Comparison of ENCODE assay signal across 15 mouse cellular contexts in the genomic region with DNA sequence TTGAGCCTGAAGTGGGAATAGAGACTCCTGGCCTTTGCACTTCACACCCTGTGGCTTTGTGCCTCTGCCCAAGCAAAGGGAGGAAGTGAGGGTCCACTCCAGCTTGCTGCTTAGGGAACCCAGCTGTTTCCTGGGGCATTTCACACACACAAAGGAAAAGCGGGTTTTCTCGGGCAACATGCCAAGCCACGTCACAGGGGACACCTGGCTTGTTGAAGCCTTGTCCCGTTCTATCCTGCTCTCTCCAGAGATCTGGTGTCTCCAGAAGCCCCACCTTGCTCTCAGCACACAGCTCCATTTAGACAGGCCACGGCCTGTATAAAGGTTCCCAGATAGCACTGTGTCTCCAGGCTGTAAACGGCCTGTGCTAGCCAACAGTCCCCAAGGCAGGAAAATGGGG. TPM values are rescaled to one million over a fixed set of nuclear protein-coding genes. Genes with fewer than 3 reads are reported as not detected.
A peak's percentile ranks its signal among the peaks of the same experiment; 100 is the strongest.
DNase-seq lines count a peak whose midpoint lies in the region; ATAC-seq lines count a peak whose summit lies in the region.
"Had no signal": no experiment of that assay in that cellular context is flagged by ENCODE, and none has a peak within 500 bp of the region (broad histone marks: within the 10 kb centered on the region; RNA-seq: fewer than 3 reads in every experiment).

No protein-coding gene starts in this region.

- 86% methylated on average over 6 of the region's 6 CpGs for WGBS in hindbrain, embryonic 10.5 days
- WGBS in hindbrain, embryonic 16.5 days = 65% methylated on average over 6 of the region's 6 CpGs
- WGBS in intestine, embryonic 16.5 days = 55% methylated on average over 6 of the region's 6 CpGs
- WGBS in stomach, embryonic 16.5 days = 49% methylated on average over 6 of the region's 6 CpGs

- H3K4me3 ChIP-seq in hindbrain, embryonic 10.5 days = no peak overlapping the region
- H3K4me3 ChIP-seq in hindbrain, embryonic 16.5 days (ENCODE audit: low read length) = no peak overlapping the region
- H3K4me3 ChIP-seq in intestine, embryonic 16.5 days (ENCODE audit: low read length) = no peak overlapping the region
- H3K4me3 ChIP-seq in stomach, embryonic 16.5 days (replicated peaks; ENCODE audit: low read length) = no peak overlapping the region
- H3K4me3 ChIP-seq: forebrain, embryonic 12.5 days; left cerebral cortex, adult 2 months; liver, embryonic 13.5 days; myocyte had no signal

- H3K36me3 ChIP-seq in hindbrain, embryonic 10.5 days = no peaks in the 10 kb centered on the region
- H3K36me3 ChIP-seq in hindbrain, embryonic 16.5 days (ENCODE audit: control insufficient read depth, insufficient read depth, low read length) = no peaks in the 10 kb centered on the region
- H3K36me3 ChIP-seq in intestine, embryonic 16.5 days (ENCODE audit: control insufficient read depth, insufficient read depth, low read length) = no peaks in the 10 kb centered on the region
- no peaks in the 10 kb centered on the region for H3K36me3 ChIP-seq in stomach, embryonic 16.5 days (ENCODE audit: control insufficient read depth, insufficient read depth, low read length)
- H3K36me3 ChIP-seq: forebrain, embryonic 12.5 days; liver, embryonic 13.5 days had no signal

- H3K27me3 ChIP-seq in hindbrain, embryonic 10.5 days (ENCODE audit: insufficient read depth, poor library complexity, severe bottlenecking) = peaks cover 12% of the 10 kb centered on the region; the same call in 1 of the 2 replicates
- no peaks in the 10 kb centered on the region for H3K27me3 ChIP-seq in hindbrain, embryonic 16.5 days (replicated peaks; ENCODE audit: control insufficient read depth, insufficient read depth, low read length)
- H3K27me3 ChIP-seq in intestine, embryonic 16.5 days (replicated peaks; ENCODE audit: control insufficient read depth, insufficient read depth, low read length) = no peaks in the 10 kb centered on the region
- H3K27me3 ChIP-seq in stomach, embryonic 16.5 days (ENCODE audit: control insufficient read depth, insufficient read depth, low read length) = no peaks in the 10 kb centered on the region
- H3K27me3 ChIP-seq: liver, embryonic 13.5 days had no signal

- H3K4me1 ChIP-seq in hindbrain, embryonic 10.5 days (replicated peaks) = peaks cover 29% of the 10 kb centered on the region
- peaks cover 11% of the 10 kb centered on the region for H3K4me1 ChIP-seq in hindbrain, embryonic 16.5 days (ENCODE audit: control insufficient read depth, insufficient read depth, low read depth, low read length)
- peaks cover 28% of the 10 kb centered on the region for H3K4me1 ChIP-seq in intestine, embryonic 16.5 days (ENCODE audit: control insufficient read depth, insufficient read depth, low read length)
- peaks cover 14% of the 10 kb centered on the region for H3K4me1 ChIP-seq in stomach, embryonic 16.5 days (ENCODE audit: control insufficient read depth, insufficient read depth, low read length)

- ATAC-seq in hindbrain, embryonic 16.5 days = no peak
- ATAC-seq in intestine, embryonic 16.5 days = peak; percentile 17; the same call in 1 of the 2 replicates
- peak; percentile 44; the same call in 1 of the 2 replicates for ATAC-seq in stomach, embryonic 16.5 days (ENCODE audit: insufficient read depth, low FRiP score)

- no peak overlapping the region for H3K4me2 ChIP-seq in hindbrain, embryonic 16.5 days (ENCODE audit: low read length)
- H3K4me2 ChIP-seq in intestine, embryonic 16.5 days (ENCODE audit: low read depth, low read length) = no peak overlapping the region
- no peak overlapping the region for H3K4me2 ChIP-seq in stomach, embryonic 16.5 days (ENCODE audit: low read depth, low read length)
- H3K4me2 ChIP-seq: forebrain, embryonic 12.5 days; liver, embryonic 13.5 days had no signal

- no peak overlapping the region for H3K9ac ChIP-seq in hindbrain, embryonic 16.5 days (ENCODE audit: low read depth, low read length)
- H3K9ac ChIP-seq in intestine, embryonic 16.5 days (ENCODE audit: low read depth, low read length) = no peak overlapping the region
- H3K9ac ChIP-seq in stomach, embryonic 16.5 days (ENCODE audit: low read length) = no peak overlapping the region
- H3K9ac ChIP-seq: forebrain, embryonic 12.5 days; liver, embryonic 13.5 days had no signal

- no peak for DNase-seq in hindbrain, embryonic 10.5 days (ENCODE audit: low spot score)
- peak; percentile 19 for DNase-seq in thymus, postnatal 0 days (ENCODE audit: low spot score)
- no peak for DNase-seq in thymus, postnatal 4 days
- no peak for DNase-seq in retina, postnatal 1 day
- DNase-seq: adrenal gland, postnatal 10 days; embryo, embryonic 11 days; kidney, adult 18-20 months; liver, embryonic 13.5 days; thymus, adult 2 months had no signal

- no peaks in the 10 kb centered on the region for H3K9me3 ChIP-seq in hindbrain, embryonic 10.5 days
- no peaks in the 10 kb centered on the region for H3K9me3 ChIP-seq in hindbrain, embryonic 16.5 days (ENCODE audit: control insufficient read depth, low read length)
- no peaks in the 10 kb centered on the region for H3K9me3 ChIP-seq in intestine, embryonic 16.5 days (ENCODE audit: control insufficient read depth, low read length)
- H3K9me3 ChIP-seq in stomach, embryonic 16.5 days (replicated peaks; ENCODE audit: control insufficient read depth, low read length) = no peaks in the 10 kb centered on the region
- H3K9me3 ChIP-seq: forebrain, embryonic 12.5 days; liver, embryonic 13.5 days had no signal

- H3K27ac ChIP-seq in hindbrain, embryonic 10.5 days = 0 out of 2 replicates have a peak overlapping the region, but pooled peaks have one; percentile 40
- H3K27ac ChIP-seq in hindbrain, embryonic 16.5 days (ENCODE audit: low read depth, low read length) = no peak overlapping the region
- H3K27ac ChIP-seq in intestine, embryonic 16.5 days (ENCODE audit: low read length) = no peak overlapping the region; the same call in 1 of the 2 replicates
- peak overlapping the region; percentile 22; the same call in 1 of the 2 replicates for H3K27ac ChIP-seq in stomach, embryonic 16.5 days (ENCODE audit: low read length)
- H3K27ac ChIP-seq: forebrain, embryonic 12.5 days; left cerebral cortex, adult 2 months; liver, embryonic 13.5 days had no signal

RNA-seq across cellular contexts. Expression of a gene that starts 4.8 kb away (rescaled TPM):
- polyA plus RNA-seq in hindbrain, embryonic 10.5 days (2016; fragmentation: Nextera tagmentation; extraction: Ambion mirVana) = 3.1 and 4.3 TPM in 2 replicates
- polyA plus RNA-seq in hindbrain, embryonic 16.5 days (2015; fragmentation: Nextera tagmentation; extraction: Ambion mirVana) = 40.5 and 46.7 TPM in 2 replicates
- 8.1 TPM in 2 replicates for polyA plus RNA-seq in thymus, postnatal 0 days (2015; fragmentation: Nextera tagmentation; extraction: Ambion mirVana)
- polyA plus RNA-seq in intestine, embryonic 16.5 days (2015; fragmentation: Nextera tagmentation; extraction: Ambion mirVana) = 23.6 and 32.1 TPM in 2 replicates
- 11.7 and 12.0 TPM in 2 replicates for polyA plus RNA-seq in stomach, embryonic 16.5 days (2015; fragmentation: Nextera tagmentation; extraction: Ambion mirVana)

RNA-seq across cellular contexts. Expression of a gene that starts 19.1 kb away (rescaled TPM):
- polyA plus RNA-seq in hindbrain, embryonic 10.5 days (2016; fragmentation: Nextera tagmentation; extraction: Ambion mirVana) = 19.3 and 25.9 TPM in 2 replicates
- polyA plus RNA-seq in hindbrain, embryonic 16.5 days (2015; fragmentation: Nextera tagmentation; extraction: Ambion mirVana) = 2.4 and 2.9 TPM in 2 replicates
- 14.3 and 16.7 TPM in 2 replicates for polyA plus RNA-seq in thymus, postnatal 0 days (2015; fragmentation: Nextera tagmentation; extraction: Ambion mirVana)
- 14.4 and 14.6 TPM in 2 replicates for polyA plus RNA-seq in intestine, embryonic 16.5 days (2015; fragmentation: Nextera tagmentation; extraction: Ambion mirVana)
- polyA plus RNA-seq in stomach, embryonic 16.5 days (2015; fragmentation: Nextera tagmentation; extraction: Ambion mirVana) = 10.0 and 11.8 TPM in 2 replicates

RNA-seq across cellular contexts. Expression of a gene that starts 23.6 kb away (rescaled TPM):
- 2,849 and 3,914 TPM in 2 replicates for polyA plus RNA-seq in hindbrain, embryonic 10.5 days (2016; fragmentation: Nextera tagmentation; extraction: Ambion mirVana)
- 5,655 and 5,657 TPM in 2 replicates for polyA plus RNA-seq in hindbrain, embryonic 16.5 days (2015; fragmentation: Nextera tagmentation; extraction: Ambion mirVana)
- polyA plus RNA-seq in thymus, postnatal 0 days (2015; fragmentation: Nextera tagmentation; extraction: Ambion mirVana) = 1,989 and 2,008 TPM in 2 replicates
- 982 and 1,127 TPM in 2 replicates for polyA plus RNA-seq in intestine, embryonic 16.5 days (2015; fragmentation: Nextera tagmentation; extraction: Ambion mirVana)
- 1,080 and 1,153 TPM in 2 replicates for polyA plus RNA-seq in stomach, embryonic 16.5 days (2015; fragmentation: Nextera tagmentation; extraction: Ambion mirVana)

RNA-seq across cellular contexts. Expression of a gene that starts 43.5 kb away (rescaled TPM):
- polyA plus RNA-seq in hindbrain, embryonic 10.5 days (2016; fragmentation: Nextera tagmentation; extraction: Ambion mirVana) = 115 and 125 TPM in 2 replicates
- 176 and 182 TPM in 2 replicates for polyA plus RNA-seq in hindbrain, embryonic 16.5 days (2015; fragmentation: Nextera tagmentation; extraction: Ambion mirVana)
- polyA plus RNA-seq in thymus, postnatal 0 days (2015; fragmentation: Nextera tagmentation; extraction: Ambion mirVana) = 98.6 and 104 TPM in 2 replicates
- 97.1 and 97.5 TPM in 2 replicates for polyA plus RNA-seq in intestine, embryonic 16.5 days (2015; fragmentation: Nextera tagmentation; extraction: Ambion mirVana)
- polyA plus RNA-seq in stomach, embryonic 16.5 days (2015; fragmentation: Nextera tagmentation; extraction: Ambion mirVana) = 89.1 and 95.1 TPM in 2 replicates

Comparison
In these comparisons a context has a peak if more than half of its experiments do, and no peak if none do; other contexts are left out.
1. H3K27ac ChIP-seq: peak in hindbrain, embryonic 10.5 days (single experiment) and stomach, embryonic 16.5 days (single experiment); none in hindbrain, embryonic 16.5 days (single experiment) and intestine, embryonic 16.5 days (single experiment).